Mouse (Mus musculus) liver, embryonic 12.5 days (tissue): ENCODE data around the gene Rab7b. TPM values are rescaled to one million over a fixed set of nuclear protein-coding genes. Genes with fewer than 3 reads are reported as not detected.

Experiments
- ATAC-seq: fragments of 200-750 bp; cut with Nextera tagmentation; 2 replicates; pipeline ENCODE4 v1.8.0; 2017; ENCODE audit warnings: moderate number of reproducible peaks, mild to moderate bottlenecking, moderate library complexity
- H3K27ac ChIP-seq: fragments of 300-500 bp; sonication (generic); 2 replicates; pipeline ENCODE4 v1.5.1; 2016; ENCODE audit warnings: mild to moderate bottlenecking
- H3K27me3 ChIP-seq: fragments of 300-500 bp; sonication (generic); replicated peaks from 2 replicates; pipeline ENCODE4 v1.6.1; 2016; ENCODE audit warnings: mild to moderate bottlenecking, moderate library complexity
- H3K36me3 ChIP-seq: fragments of 300-500 bp; sonication (generic); 2 replicates; pipeline ENCODE4 v1.6.1; 2016; ENCODE audit warnings: mild to moderate bottlenecking, moderate library complexity
- H3K4me1 ChIP-seq: fragments of 300-500 bp; sonication (generic); 2 replicates; pipeline ENCODE4 v1.6.1; 2016
- H3K4me2 ChIP-seq: fragments of 300-500 bp; sonication (generic); 2 replicates; pipeline ENCODE4 v1.6.1; 2016; ENCODE audit warnings: mild to moderate bottlenecking, moderate library complexity
- H3K4me3 ChIP-seq: fragments of 300-500 bp; sonication (generic); 2 replicates; pipeline ENCODE4 v1.5.1; 2016; ENCODE audit warnings: mild to moderate bottlenecking, moderate library complexity
- H3K9ac ChIP-seq: fragments of 300-500 bp; sonication (generic); 2 replicates; pipeline ENCODE4 v1.6.1; 2016; ENCODE audit warnings: mild to moderate bottlenecking, moderate library complexity
- H3K9me3 ChIP-seq: fragments of 300-500 bp; sonication (generic); replicated peaks from 2 replicates; pipeline ENCODE4 v1.6.1; 2016; ENCODE audit warnings: mild to moderate bottlenecking, moderate library complexity
- WGBS: fragments of 180-500 bp; shearing (Covaris S2); methylation state at CpG from one replicate; pipeline ENCODE4 v1.1.7; 2016; ENCODE audit not compliant: insufficient replicate concordance; 5-methylcytosine and 5-hydroxymethylcytosine counted together
- polyA plus RNA-seq: library from polyadenylated mRNA; unstranded; fragments of >200 nt; fragmentation: Nextera tagmentation; extraction: Ambion mirVana; gene quantifications from 2 replicates; pipeline ENCODE4 v1.2.1, GENCODE M21; 2016

Rab7b gene
- polyA plus RNA-seq, 1 experiment from 2014 or later = 0.79 TPM

DNA sequence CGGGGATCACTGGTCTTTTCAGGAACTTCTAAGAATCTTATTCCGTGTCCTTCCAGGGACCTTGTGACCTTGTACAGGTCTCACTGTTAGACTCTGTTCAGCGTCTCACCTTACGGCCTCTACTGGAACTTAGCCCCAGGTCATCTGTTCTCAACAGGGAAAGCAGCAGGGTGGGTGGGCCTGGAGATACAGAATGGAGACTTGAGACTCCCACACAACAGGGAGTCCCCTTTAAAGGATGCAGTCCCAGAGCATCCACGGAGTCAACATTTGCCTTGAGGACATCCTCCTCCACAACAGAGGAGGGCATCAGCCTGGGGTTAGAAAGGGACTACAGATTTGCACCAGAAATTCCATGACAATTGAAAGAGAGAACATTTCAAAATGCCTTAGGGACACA lies 56.9 kb downstream of the Rab7b start:
- Histone ChIP-seq H3K4me2 (no peak overlapping the region), H3K27ac (no peak overlapping the region), H3K27me3 (peaks cover 32% of the 10 kb centered on the region), H3K36me3 (no peaks in the 10 kb centered on the region), H3K4me3 (no peak overlapping the region), H3K9me3 (no peaks in the 10 kb centered on the region), H3K4me1 (no peaks in the 10 kb centered on the region), H3K9ac (no peak overlapping the region)
- ATAC-seq = no peak
- 61% methylated on average over 5 of the region's 5 CpGs for WGBS

DNA sequence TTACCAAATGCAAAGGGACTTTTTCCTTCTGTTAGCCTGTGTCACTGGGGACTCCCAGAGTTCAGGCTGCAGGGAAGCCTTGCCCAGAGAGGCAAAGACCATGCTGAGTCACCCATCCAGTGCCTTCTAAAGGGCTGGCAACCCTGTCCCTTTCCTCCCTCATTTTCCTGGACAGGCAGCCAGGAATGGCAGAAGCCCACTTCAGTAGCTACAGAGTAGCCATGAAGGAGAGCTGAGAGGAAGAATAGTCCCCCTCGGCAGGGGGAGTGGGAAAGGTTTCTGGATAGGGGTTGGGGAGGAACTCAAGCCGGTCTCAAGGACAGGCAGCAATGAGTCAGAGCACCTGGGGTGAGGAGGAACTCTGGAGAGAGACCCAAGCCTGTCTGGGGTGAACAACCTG lies 59.3 kb downstream of the Rab7b start:
- H3K4me2 ChIP-seq = no peak overlapping the region
- no peak overlapping the region for H3K4me3 ChIP-seq
- ATAC-seq = no peak
- no peaks in the 10 kb centered on the region for H3K36me3 ChIP-seq
- H3K27me3 ChIP-seq = peaks cover 46% of the 10 kb centered on the region
- WGBS = 40% methylated on average over 2 of the region's 2 CpGs
- H3K4me1 ChIP-seq = no peaks in the 10 kb centered on the region
- H3K27ac ChIP-seq = no peak overlapping the region
- no peaks in the 10 kb centered on the region for H3K9me3 ChIP-seq
- no peak overlapping the region for H3K9ac ChIP-seq

DNA sequence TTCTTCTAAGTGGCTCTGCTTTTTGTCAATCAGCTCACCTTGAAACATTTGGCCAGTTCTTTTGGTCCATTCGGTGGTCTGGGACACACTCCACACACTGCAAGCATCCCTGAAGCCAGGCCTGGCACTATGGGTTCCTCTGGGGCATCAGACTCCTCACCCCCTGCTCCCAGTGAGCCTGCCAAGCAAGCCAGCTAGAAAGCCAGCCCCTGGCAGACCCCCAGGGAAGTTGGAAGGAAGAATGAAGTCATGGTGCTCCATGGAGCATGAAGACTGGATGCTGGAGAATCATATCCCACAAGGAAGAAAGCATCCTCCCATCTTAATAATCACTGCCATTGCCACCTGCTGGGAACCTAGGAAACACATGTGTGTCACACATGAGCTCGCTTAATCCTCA lies 60.1 kb downstream of the Rab7b start:
- peaks cover 3% of the 10 kb centered on the region for H3K4me1 ChIP-seq
- peaks cover 42% of the 10 kb centered on the region; the same call in 1 of the 2 replicates for H3K27me3 ChIP-seq
- no peak overlapping the region for H3K9ac ChIP-seq
- H3K4me2 ChIP-seq = no peak overlapping the region
- no peak overlapping the region for H3K27ac ChIP-seq
- H3K9me3 ChIP-seq = no peaks in the 10 kb centered on the region
- 58% methylated on average over 2 of the region's 2 CpGs for WGBS
- no peak overlapping the region for H3K4me3 ChIP-seq
- H3K36me3 ChIP-seq = no peaks in the 10 kb centered on the region
- ATAC-seq = no peak

DNA sequence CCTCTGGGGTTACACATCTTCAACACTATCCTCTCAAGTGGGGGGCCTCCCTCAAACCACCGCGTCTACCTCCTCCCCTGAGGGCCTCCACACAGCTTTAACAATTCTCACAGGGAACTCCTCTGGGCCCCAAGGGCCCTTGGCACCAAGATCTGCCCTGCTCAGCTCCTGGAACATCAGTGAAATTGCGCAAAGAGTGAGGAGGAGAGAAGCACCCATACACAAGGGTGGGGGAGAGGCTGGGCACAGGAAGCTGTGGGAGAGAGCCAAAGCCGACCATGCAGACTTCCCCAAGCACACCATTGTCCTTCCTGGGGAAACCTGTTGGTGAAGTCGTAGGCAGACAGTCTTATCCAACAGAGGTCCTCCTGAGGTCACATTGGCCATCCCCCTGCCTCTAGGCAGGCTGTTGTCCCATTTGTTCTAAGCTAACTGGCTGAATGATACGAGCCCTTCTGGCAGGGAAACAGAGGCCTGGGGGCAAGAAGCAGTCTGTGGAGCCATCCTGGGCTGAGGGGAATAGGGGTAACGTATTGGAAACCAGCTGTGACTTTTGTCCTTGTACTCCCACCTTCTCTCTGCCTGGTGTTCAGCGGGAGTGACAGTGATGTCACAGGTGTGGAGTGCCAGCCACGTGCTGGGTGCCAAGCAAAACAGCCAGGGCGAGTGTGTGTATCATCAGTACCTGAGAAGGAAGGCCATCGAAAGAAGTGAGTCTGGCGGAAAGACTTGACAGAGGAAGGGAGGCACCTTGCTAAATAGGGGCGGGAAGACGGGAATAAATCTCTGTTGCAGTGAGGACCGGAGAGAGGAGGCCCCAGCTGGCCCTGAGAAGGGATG lies 61.4 kb downstream of the Rab7b start:
- no peak for ATAC-seq
- Histone ChIP-seq H3K4me1 (peaks cover 15% of the 10 kb centered on the region), H3K36me3 (no peaks in the 10 kb centered on the region), H3K27ac (no peak overlapping the region), H3K9ac (no peak overlapping the region), H3K4me3 (no peak overlapping the region), H3K9me3 (no peaks in the 10 kb centered on the region), H3K4me2 (no peak overlapping the region), H3K27me3 (peaks cover 37% of the 10 kb centered on the region; the same call in 1 of the 2 replicates)
- WGBS = 59% methylated on average over 15 of the region's 15 CpGs

DNA sequence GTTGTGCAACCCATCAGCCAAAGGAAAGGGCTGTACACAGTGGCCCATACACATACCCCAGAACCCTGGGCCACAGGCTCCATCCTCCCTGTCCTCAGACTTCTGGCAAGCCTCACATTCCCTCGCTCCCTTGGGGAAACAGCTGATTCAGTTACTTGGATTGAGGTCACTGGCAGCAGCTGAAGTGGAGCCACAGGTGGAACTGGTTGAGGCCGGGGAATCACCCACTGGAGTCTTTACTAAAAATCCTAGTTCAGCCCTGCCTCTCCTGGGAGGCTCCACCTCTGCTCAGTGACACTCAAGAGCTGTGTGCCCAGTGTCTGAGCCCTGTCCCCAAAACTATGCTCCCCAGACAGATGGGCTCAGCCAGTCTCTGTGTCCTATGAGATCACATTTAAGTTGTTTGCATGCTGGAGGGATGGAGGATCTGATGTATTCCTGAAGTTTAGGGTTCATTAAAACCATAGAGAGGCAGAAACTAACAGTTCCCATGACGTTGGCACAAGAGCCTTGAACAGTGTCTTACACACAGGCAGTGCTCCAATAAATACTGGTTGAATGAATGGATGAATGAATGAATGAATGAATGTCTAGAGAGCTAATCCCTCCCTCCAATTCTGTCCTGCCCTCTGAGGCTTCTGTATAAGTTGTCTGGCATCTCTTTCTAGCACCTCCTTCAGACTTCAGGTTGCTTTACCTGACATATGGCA lies 62.8 kb downstream of the Rab7b start:
- no peak for ATAC-seq
- H3K27ac ChIP-seq = no peak overlapping the region
- WGBS = 67% methylated on average over 3 of the region's 3 CpGs
- H3K4me1 ChIP-seq = peaks cover 18% of the 10 kb centered on the region
- H3K4me3 ChIP-seq = no peak overlapping the region
- H3K27me3 ChIP-seq = peaks cover 36% of the 10 kb centered on the region; the same call in 1 of the 2 replicates
- H3K9me3 ChIP-seq = no peaks in the 10 kb centered on the region
- no peak overlapping the region for H3K4me2 ChIP-seq
- H3K36me3 ChIP-seq = no peaks in the 10 kb centered on the region
- H3K9ac ChIP-seq = no peak overlapping the region

DNA sequence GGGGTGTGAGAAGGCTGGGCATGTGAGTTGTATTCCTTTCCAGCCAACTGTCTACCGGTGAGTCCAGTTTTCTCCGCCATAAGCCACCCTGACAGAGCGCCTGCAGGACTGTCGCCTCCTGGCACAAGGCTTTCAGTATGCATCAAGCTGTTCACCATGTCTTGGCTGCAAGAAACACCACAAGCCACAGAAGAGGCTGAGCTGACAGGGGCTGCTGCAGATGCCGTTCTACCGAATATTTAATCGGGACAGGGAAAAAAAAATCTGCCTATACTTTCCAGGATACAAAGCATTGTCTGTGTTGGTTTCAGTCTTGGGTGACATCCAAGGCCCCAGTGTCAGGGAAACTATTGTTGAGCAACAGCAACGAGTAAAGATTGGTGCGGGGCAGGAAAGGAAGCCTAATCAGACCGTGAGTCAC lies 63.4 kb downstream of the Rab7b start:
- Histone ChIP-seq H3K4me2 (no peak overlapping the region), H3K27ac (no peak overlapping the region), H3K4me3 (no peak overlapping the region), H3K9ac (no peak overlapping the region), H3K36me3 (no peaks in the 10 kb centered on the region), H3K27me3 (peaks cover 35% of the 10 kb centered on the region; the same call in 1 of the 2 replicates), H3K4me1 (peaks cover 18% of the 10 kb centered on the region), H3K9me3 (no peaks in the 10 kb centered on the region)
- ATAC-seq = no peak
- WGBS = 51% methylated on average over 10 of the region's 10 CpGs

DNA sequence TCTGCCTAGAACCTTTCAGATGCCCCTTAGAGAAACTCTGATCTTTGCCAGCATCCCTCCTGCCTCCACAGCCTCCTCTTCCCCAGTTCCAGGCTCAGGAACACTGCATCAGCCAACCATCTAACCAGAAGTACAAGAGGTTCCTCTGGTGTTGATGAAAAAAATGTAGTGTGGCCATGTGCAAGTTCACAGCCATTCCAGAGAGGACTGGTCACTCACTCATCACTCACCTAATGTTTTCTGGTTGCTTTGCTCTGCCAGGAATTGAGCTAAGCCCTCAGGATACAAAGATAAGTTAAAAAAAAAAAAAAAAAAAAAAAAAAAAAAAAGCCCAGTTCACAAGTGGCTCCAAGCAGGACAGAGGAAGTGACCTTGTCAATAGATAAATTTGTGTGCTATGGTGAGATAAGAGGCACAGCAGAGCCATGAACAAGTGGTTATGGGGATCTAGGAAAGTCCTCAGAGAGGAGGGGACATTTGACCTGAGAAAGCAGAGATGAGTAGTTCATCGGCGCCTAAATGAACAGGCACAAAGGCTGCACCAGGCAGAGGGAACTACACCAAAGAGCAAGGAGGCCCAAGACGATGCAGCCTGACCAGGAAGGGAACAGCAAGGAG lies 65.8 kb downstream of the Rab7b start:
- WGBS = 8% methylated on average over 3 of the region's 3 CpGs
- Histone ChIP-seq H3K4me3 (no peak overlapping the region), H3K9me3 (no peaks in the 10 kb centered on the region), H3K27me3 (peaks cover 33% of the 10 kb centered on the region; the same call in 1 of the 2 replicates), H3K4me1 (peaks cover 18% of the 10 kb centered on the region), H3K36me3 (no peaks in the 10 kb centered on the region), H3K9ac (no peak overlapping the region), H3K27ac (no peak overlapping the region), H3K4me2 (no peak overlapping the region)
- peak; percentile 67 for ATAC-seq

DNA sequence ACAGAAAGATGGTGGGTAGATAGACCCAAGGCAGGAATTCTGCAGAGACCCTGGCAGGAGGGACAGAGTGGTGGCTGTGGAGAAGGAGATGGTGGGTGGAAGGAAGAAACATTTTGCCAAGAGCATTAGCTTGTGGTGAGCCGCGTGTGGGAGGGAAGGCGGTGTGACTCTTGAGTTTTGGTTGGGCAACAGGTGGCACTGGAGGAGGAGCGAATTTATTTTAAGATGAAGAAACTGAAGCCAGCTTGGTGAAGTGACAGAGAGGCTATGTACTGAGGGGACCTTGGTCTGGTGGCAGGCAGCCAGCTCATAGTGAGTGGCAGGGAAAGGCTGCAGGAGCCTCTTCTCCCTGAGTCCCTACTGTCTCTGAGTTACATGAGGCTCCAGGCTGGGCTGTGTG lies 66.4 kb downstream of the Rab7b start:
- Histone ChIP-seq H3K9me3 (no peaks in the 10 kb centered on the region), H3K4me1 (peaks cover 18% of the 10 kb centered on the region), H3K27me3 (peaks cover 33% of the 10 kb centered on the region; the same call in 1 of the 2 replicates), H3K4me2 (no peak overlapping the region), H3K36me3 (no peaks in the 10 kb centered on the region), H3K9ac (no peak overlapping the region), H3K4me3 (no peak overlapping the region), H3K27ac (no peak overlapping the region)
- no peak for ATAC-seq
- WGBS = 28% methylated on average over 4 of the region's 4 CpGs

DNA sequence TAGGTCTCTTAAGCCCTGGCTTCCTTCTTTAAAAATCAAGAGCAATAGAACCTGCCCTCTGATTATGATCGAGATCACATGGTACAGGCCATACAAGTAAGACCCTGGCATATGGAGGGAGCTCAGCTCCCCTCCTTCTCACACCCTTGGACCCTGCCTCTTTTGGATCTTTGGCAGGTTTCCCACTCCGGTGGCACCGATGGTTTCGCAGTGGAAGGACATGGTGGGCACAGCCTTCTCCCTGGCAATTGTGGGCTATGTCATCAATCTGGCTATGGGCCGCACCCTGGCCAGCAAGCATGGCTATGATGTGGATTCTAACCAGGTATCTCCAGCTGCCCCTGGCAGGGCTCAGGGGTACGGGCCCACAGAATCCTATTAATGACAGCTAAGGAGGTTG lies 68.7 kb downstream of the Rab7b start:
- Histone ChIP-seq H3K27ac (no peak overlapping the region), H3K4me2 (no peak overlapping the region), H3K4me3 (no peak overlapping the region), H3K4me1 (peaks cover 18% of the 10 kb centered on the region), H3K9me3 (no peaks in the 10 kb centered on the region), H3K36me3 (no peaks in the 10 kb centered on the region), H3K27me3 (peaks cover 18% of the 10 kb centered on the region; the same call in 1 of the 2 replicates), H3K9ac (no peak overlapping the region)
- WGBS = 80% methylated on average over 6 of the region's 6 CpGs
- ATAC-seq = no peak

DNA sequence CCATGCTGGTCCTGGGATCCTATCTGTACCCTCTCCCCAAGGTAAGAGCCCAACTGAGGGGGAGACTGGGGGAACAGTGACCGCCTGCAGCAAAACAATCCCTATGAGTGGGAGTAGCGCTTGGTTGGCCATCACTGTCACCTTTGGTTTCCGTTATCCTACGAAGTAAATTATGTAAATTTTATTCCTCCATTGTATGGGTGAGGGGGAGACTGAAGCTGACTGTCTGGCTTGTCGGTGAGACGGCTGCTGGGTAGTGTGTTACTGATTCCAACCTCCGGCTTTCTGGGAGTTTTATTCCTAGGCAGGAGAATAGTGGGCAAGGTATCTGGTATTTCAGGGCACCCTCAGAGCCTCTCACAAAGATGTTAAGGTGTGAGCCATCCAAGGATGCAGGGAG lies 70.3 kb downstream of the Rab7b start:
- no peaks in the 10 kb centered on the region for H3K36me3 ChIP-seq
- H3K27ac ChIP-seq = no peak overlapping the region
- no peak overlapping the region for H3K4me3 ChIP-seq
- ATAC-seq = no peak
- 68% methylated on average over 7 of the region's 7 CpGs for WGBS
- peaks cover 14% of the 10 kb centered on the region for H3K4me1 ChIP-seq
- 0 out of 2 replicates have a peak, but pooled peaks cover 12% of the 10 kb centered on the region for H3K27me3 ChIP-seq
- H3K9me3 ChIP-seq = no peaks in the 10 kb centered on the region
- H3K4me2 ChIP-seq = no peak overlapping the region
- H3K9ac ChIP-seq = no peak overlapping the region

DNA sequence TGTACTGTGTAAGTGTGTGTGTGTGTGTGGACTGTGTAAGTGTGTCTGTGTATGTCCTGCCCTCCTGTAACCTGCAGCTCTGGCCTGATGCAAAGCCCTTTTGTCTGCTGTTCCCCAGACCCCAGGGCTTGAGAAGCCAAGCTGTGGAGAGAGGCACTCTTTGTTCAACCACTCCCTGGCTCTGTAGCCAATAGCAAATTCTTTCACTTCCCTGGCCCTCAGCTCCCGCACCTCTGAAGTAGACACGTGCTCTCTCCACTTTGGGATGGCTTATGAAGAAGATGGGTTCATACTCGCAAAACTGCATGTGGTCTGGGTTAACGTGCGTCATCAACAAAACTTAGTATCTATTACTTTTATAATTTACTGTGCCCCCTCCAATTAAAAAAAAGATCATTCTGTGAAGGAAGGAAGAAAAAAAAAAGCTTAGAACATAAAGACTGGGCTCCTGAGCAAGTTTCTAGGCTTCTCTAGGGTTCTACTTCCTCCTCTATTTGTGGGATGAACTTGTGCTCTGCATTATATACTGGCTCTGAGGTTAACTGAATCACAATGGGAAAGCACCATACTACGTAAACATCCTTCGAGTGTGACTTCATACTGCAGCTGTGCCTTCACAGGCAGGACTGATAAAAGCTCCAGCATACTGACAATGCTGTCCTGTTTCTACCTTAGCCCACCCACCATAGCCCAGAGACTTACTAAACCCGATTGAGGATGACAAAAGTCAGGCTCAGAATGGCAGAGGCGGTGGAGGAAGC lies 71.4 kb downstream of the Rab7b start:
- Histone ChIP-seq H3K27ac (no peak overlapping the region), H3K4me2 (no peak overlapping the region), H3K9me3 (no peaks in the 10 kb centered on the region), H3K36me3 (no peaks in the 10 kb centered on the region), H3K27me3 (0 out of 2 replicates have a peak, but pooled peaks cover 12% of the 10 kb centered on the region), H3K9ac (no peak overlapping the region), H3K4me3 (no peak overlapping the region), H3K4me1 (peaks cover 4% of the 10 kb centered on the region; the same call in 1 of the 2 replicates)
- WGBS = 53% methylated on average over 9 of the region's 9 CpGs
- ATAC-seq = no peak
